Mouse (Mus musculus): ENCODE data around the gene Pcdh8.

Pcdh8 gene

DNA sequence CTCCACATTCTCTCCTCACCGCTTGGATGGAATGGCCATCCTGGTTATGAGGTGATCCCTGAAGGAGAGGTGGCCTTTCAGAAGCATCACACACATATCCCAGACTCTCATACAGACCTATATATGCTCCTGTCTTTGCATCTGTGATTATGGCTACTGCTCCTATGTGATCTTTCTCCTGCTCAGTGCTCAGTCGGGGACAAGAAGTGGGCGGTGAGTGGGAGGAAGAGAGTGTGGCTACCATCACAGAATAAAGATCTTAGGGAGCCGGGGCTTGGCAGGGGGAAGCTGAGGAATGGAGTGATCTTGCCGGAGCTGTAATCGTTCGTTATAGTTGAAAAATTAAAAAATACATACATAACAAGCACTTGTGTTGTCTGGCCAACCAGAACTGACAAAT lies 17.4 kb downstream of the Pcdh8 start:
- DNase-seq, result no peak

DNA sequence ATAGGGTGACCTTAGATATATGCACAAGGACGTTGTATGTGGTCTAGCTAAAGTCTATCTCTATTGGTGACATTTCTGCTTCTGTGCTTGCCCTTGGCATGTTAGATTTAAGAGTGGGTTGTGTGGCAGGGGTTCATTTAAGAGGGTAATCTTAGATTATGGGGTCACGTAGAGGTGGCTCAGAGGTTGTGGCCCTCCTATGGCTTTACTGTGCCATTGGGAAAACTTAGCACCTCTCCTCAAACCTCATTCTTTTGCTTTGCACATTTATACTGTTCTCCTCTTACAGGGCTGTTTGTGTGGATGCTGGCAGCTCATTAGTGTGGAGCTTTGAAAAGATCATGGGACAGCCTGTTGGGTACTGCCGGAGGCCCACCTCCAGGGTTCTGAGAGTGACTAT lies 30.6 kb downstream of the Pcdh8 start:
- no peak for DNase-seq

DNA sequence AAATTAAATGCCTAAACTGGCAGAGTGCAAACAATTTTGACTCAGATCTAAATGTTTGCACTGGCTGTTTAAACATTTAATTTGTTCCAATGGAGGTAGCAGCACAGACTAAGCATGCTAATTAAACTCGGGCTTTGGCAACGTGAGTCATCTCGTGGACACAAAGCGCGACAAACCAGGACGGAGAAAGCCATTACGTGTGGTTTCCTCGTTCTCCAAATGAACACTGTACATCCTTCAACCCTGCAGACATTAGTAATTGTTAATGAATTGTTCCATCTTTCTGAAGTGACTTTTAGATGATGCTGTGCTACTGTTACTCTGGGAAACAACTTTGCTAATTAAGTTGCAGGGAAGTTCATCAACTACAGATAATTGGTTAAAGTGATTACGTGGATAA lies 32.7 kb downstream of the Pcdh8 start:
- no peak for DNase-seq

DNA sequence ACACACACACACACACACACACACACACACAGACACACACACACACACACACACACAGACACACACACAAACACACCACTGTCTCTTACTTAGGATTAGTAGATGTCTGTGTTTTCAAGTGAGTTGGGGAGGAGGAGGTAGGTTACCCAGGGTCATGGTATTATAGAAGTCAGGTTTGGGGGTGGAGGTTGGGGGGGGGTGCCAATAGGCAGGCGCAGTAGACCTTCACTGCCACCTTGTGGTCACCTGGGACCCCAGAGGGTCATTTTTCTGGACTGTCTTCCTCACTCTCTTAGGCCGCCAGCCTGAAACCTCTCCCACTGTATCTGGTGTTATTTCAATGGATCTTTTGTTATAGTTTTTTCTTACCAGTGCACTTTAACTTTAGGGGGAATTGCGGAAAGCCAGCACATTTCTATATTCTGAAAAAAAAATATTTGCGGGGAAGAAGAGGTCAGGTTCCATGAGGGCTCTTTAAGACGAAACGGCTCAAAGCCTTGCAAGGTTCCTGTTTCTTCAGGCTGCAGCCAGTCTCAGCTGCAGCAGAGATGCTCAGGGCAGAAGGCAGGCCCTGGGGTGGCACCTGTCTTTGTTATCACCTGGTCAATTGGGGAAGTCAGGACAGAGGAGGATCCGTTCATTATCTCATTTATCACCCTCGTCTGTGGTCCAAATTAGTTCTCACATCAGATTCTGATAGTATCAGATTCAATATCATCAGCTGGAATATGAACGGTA lies 33.3 kb downstream of the Pcdh8 start:
- peak in 1 of 2 experiments; percentile 9 for DNase-seq

DNA sequence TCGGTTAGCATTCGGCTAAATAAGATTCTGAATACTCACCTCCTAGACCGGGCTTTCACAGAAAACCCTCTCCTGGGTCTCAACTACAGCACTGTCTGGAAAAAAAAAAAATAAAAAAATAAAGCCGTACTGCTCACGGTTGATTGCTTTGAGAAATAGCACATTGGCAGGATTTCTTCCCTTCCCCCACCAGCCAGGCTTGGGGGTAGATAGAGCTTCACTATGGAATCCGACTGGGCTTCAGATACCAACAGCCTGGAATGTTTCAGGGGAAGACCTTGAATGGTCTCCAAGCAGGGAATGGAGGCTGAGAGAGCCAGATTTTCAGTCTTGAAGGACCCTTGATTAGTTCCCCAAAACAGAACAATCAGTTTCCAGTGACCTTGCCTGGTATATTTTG lies 34.3 kb downstream of the Pcdh8 start:
- DNase-seq, result no peak

DNA sequence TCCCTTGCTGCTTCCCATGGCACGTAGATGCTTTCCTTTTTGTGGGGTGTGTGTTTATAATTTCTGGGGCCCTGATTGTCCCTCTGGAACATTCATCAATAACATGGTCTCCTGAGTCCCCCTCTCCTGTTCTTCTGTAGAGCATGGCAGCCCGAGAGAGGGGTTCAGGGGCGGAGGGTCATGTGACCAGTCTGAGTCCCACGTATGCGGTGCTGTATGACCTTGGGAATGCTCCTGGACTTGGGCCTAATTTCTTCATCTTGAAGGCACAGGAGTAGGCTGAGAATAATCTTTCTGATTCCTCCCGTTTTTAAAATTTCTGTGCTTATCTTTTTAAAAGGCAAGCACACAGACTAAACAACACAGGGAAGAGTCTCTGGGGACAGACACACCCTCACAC lies 37.6 kb downstream of the Pcdh8 start:
- DNase-seq, result no peak

DNA sequence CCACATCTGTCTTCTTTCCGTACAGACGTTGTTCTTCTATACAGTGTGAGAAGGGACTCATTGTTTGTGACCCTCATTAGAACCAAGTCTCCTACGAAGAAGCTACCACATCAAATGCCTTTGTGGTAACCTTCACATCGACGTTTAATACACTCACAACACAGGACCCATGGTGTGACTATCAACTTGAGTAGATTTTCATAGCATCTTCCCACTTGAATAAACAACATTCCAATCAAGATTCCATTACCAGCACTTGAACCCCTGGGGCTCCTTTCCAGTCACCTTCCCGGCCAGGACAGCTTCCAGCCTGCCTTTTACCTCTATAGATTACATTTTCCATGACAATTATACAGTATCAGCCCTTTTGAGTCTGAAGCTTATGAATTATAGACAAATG lies 42.3 kb downstream of the Pcdh8 start:
- no peak for DNase-seq

DNA sequence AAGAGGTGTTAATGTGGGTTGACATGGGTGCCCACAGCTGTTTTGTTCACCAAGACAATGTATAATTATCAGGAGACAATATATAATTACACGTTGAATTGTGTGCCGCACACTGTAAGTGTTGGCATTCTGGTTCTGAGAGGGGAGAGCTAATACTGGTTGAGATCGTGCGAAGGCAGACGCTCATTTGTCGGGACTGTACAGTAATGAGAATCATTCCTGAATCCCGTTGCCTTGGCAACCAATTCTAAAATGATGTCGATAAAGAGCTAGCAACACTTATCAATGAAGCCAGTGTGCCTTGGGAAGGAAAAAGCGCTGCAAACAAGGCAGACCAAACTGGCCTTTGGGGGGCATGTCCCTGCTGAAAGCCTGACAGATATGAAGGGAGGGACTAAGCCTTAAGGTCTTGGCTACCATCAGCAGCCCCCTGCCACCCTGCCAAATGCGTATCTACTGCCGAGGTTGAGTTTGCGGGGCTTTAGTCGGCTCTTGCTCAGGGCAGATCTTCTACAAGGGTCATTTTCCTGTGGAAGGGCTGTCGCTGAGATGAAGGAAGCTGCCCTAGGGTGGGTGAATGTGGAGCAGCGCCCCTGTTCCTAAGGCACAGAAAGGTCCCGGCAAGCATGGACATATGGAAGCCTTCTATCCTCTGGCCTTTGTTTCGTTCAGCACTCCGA lies 47.0 kb downstream of the Pcdh8 start:
- no peak for DNase-seq

DNA sequence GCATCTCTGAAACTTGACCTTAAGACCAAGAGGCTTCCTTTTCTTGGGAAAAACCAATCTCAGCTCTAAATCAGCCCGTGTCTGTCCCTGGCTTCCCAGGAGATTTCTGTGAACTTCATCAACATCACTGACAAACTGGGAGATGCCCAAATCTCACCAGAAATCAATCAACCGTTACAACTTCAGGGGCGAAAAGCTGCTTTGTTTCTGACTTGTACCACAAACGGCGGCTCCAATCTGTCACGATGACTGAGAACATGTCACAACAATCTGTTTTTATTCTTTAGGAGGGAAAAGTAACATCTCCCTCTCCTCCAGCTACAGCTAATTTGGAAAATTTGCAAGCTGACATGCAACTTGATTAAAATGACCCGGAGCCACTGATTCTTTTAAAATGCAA lies 48.9 kb downstream of the Pcdh8 start:
- DNase-seq, result no peak
